Mouse (Mus musculus): ENCODE results near the gene Itih4. TPM values are rescaled to one million over a fixed set of nuclear protein-coding genes. Genes with fewer than 3 reads are reported as not detected.

Gene Itih4
- polyA plus RNA-seq, 1 experiment from 2014 or later, result not detected

DNA sequence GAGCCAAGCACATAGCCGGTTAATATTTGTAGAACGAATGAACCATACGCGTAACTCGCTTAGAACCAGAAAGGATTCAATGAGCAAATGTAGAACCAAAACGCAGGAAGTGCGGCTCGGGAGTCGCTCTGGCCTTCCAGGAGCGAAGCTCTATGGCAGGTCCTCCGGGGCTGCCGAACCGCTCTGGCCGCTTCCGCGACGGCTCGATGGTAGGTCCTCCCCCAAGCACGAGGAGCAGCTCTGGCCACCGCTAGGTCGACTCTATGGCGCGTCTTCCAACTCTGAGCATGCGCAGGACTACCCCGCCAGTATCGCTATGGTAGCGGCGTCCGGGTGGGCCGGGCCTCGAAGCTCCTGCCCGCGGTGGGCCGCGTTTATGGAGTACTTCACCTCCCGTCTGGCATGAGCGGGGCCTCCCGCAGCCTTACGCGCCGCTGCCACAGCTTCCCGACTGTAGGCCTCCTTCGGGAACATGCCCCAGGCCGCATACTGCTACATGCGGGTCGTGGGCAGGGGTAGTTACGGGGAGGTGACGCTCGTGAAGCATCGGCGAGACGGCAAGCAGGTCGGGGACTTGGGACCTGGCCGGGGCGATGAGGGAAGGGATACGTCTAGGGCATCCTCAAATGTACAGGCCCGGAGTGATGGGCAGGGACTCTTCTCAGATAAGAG, 65.0 kb downstream of the Itih4 start, which contains the start of gene Nek4:
Nek4 (plus strand) TSS at position 224 of the 672 bp plus-strand sequence.
- ATAC-seq (replicated peaks), result peak; percentile 100
- Histone ChIP-seq H3K27me3 (no peaks in the 10 kb centered on the region), H3K27ac (replicated peaks) (peak within 1 kb of the TSS; percentile 76), H3K9ac (replicated peaks) (peak within 1 kb of the TSS; percentile 89), H3K4me1 (peaks cover 8% of the 10 kb centered on the region), H3K9me3 (no peaks in the 10 kb centered on the region), H3K4me2 (replicated peaks) (peak within 1 kb of the TSS; percentile 63), H3K36me3 (0 out of 2 replicates have a peak, but pooled peaks cover 4% of the 10 kb centered on the region), H3K4me3 (peak within 1 kb of the TSS; percentile 77)
- under 1% methylated on average over 57 of the region's 57 CpGs for WGBS

Other genes starting within 250 kb of the Itih4 start
- 8.0 and 9.9 TPM in 2 replicates for gene Rft1, start 232.1 kb upstream of the Itih4 start, polyA plus RNA-seq (2015; fragmentation: Nextera tagmentation; extraction: Ambion mirVana)
- gene Sfmbt1, start 171.6 kb upstream of the Itih4 start, polyA plus RNA-seq (2015; fragmentation: Nextera tagmentation; extraction: Ambion mirVana), result 21.0 and 23.2 TPM in 2 replicates
- 17.3 and 18.0 TPM in 2 replicates for gene Tmem110, start 60.9 kb upstream of the Itih4 start, polyA plus RNA-seq (2015; fragmentation: Nextera tagmentation; extraction: Ambion mirVana)
- gene Mustn1, start 7.3 kb upstream of the Itih4 start, polyA plus RNA-seq (2015; fragmentation: Nextera tagmentation; extraction: Ambion mirVana), result 0.55 and 0.90 TPM in 2 replicates
- 0.38 and 0.53 TPM in 2 replicates for gene Itih3, start 37.3 kb downstream of the Itih4 start, polyA plus RNA-seq (2015; fragmentation: Nextera tagmentation; extraction: Ambion mirVana)
- gene Itih1, start 56.8 kb downstream of the Itih4 start, polyA plus RNA-seq (2015; fragmentation: Nextera tagmentation; extraction: Ambion mirVana), result 0.08 TPM in 1 of 2 replicates, not detected in the other
- gene Nek4, start 64.9 kb downstream of the Itih4 start, polyA plus RNA-seq (2015; fragmentation: Nextera tagmentation; extraction: Ambion mirVana), result 16.7 and 17.3 TPM in 2 replicates
- gene Glt8d1, start 114.9 kb downstream of the Itih4 start, polyA plus RNA-seq (2015; fragmentation: Nextera tagmentation; extraction: Ambion mirVana), result 50.5 and 53.3 TPM in 2 replicates
- 284 and 296 TPM in 2 replicates for gene Spcs1, start 115.2 kb downstream of the Itih4 start, polyA plus RNA-seq (2015; fragmentation: Nextera tagmentation; extraction: Ambion mirVana)
- gene Pbrm1, start 132.7 kb downstream of the Itih4 start, polyA plus RNA-seq (2015; fragmentation: Nextera tagmentation; extraction: Ambion mirVana), result 165 and 166 TPM in 2 replicates
- gene Gnl3, start 132.7 kb downstream of the Itih4 start, polyA plus RNA-seq (2015; fragmentation: Nextera tagmentation; extraction: Ambion mirVana), result 60.2 and 62.4 TPM in 2 replicates
- 66.1 and 74.5 TPM in 2 replicates for gene Smim4, start 242.5 kb downstream of the Itih4 start, polyA plus RNA-seq (2015; fragmentation: Nextera tagmentation; extraction: Ambion mirVana)
- 223 and 240 TPM in 2 replicates for gene Nt5dc2, start 244.6 kb downstream of the Itih4 start, polyA plus RNA-seq (2015; fragmentation: Nextera tagmentation; extraction: Ambion mirVana)